Mouse (Mus musculus) limb, embryonic 15.5 days (tissue): ENCODE data around the gene Col10a1. TPM values are rescaled to one million over a fixed set of nuclear protein-coding genes. Genes with fewer than 3 reads are reported as not detected.
"Not testable (repeated sequence)": the region's sequence is repeated elsewhere in the genome, so short reads cannot be mapped to it uniquely, and the experiment has no call there.

Experiments used
- ATAC-seq: fragments of 200-750 bp; cut with Nextera tagmentation; 2 replicates; pipeline ENCODE4 v1.8.0; 2017; ENCODE audit warnings: low read depth, moderate TSS enrichment; ENCODE audit not compliant: insufficient number of reproducible peaks, low FRiP score, low TSS enrichment
- H3K27ac ChIP-seq: fragments of 300-500 bp; sonication (generic); 2 replicates; pipeline ENCODE4 v1.5.1; 2015; ENCODE audit warnings: moderate library complexity, mild to moderate bottlenecking, inconsistent platforms
- H3K27me3 ChIP-seq: fragments of 300-500 bp; sonication (generic); 2 replicates; pipeline ENCODE4 v1.6.1; 2015; ENCODE audit warnings: inconsistent platforms
- H3K36me3 ChIP-seq: fragments of 300-500 bp; sonication (generic); 2 replicates; pipeline ENCODE4 v1.6.1; 2015; ENCODE audit warnings: inconsistent platforms
- H3K4me1 ChIP-seq: fragments of 300-500 bp; sonication (generic); 2 replicates; pipeline ENCODE4 v1.6.1; 2015; ENCODE audit warnings: inconsistent platforms
- H3K4me2 ChIP-seq: fragments of 300-500 bp; sonication (generic); 2 replicates; pipeline ENCODE4 v1.6.1; 2015; ENCODE audit warnings: mild to moderate bottlenecking, inconsistent platforms
- H3K4me3 ChIP-seq: fragments of 300-500 bp; sonication (generic); 2 replicates; pipeline ENCODE4 v1.5.1; 2015; ENCODE audit warnings: mild to moderate bottlenecking, inconsistent platforms
- H3K9ac ChIP-seq: fragments of 300-500 bp; sonication (generic); 2 replicates; pipeline ENCODE4 v1.6.1; 2015; ENCODE audit warnings: inconsistent platforms
- H3K9me3 ChIP-seq: fragments of 300-500 bp; sonication (generic); 2 replicates; pipeline ENCODE4 v1.6.1; 2016; ENCODE audit warnings: inconsistent platforms
- WGBS: fragments of 180-500 bp; shearing (Covaris S2); methylation state at CpG from one replicate; pipeline ENCODE4 v1.1.7; 2015; 5-methylcytosine and 5-hydroxymethylcytosine counted together
- polyA plus RNA-seq: library from polyadenylated mRNA; unstranded; fragments of >200 nt; fragmentation: Nextera tagmentation; extraction: Ambion mirVana; gene quantifications from 2 replicates; pipeline ENCODE4 v1.2.1, GENCODE M21; 2015

The Col10a1 gene
- 34.8 and 45.2 TPM in 2 replicates for polyA plus RNA-seq

GRCm38 (mm10) chr10:34389681-34390080 is at the start of gene Col10a1:
Gene Col10a1 (plus strand): TSS chr10:34389981.
- Histone ChIP-seq H3K4me2 (no peak within 1 kb of the TSS), H3K27ac (no peak within 1 kb of the TSS), H3K4me1 (peaks cover 3% of the 10 kb centered on the region; the same call in 1 of the 2 replicates), H3K36me3 (peaks cover 5% of the 10 kb centered on the region; the same call in 1 of the 2 replicates), H3K9me3 (no peaks in the 10 kb centered on the region), H3K4me3 (no peak within 1 kb of the TSS), H3K9ac (no peak within 1 kb of the TSS), H3K27me3 (no peaks in the 10 kb centered on the region)
- no peak for ATAC-seq
- WGBS: 53% methylated on average over 8 of the region's 8 CpGs

- WGBS: 56% methylated on average over 6 of the region's 6 CpGs
- no peak overlapping the region for H3K27ac ChIP-seq
Measured at GRCm38 (mm10) chr10:34341014-34341413, 48.8 kb upstream of the Col10a1 start.

GRCm38 (mm10) chr10:34341886-34342285 is 47.9 kb upstream of the Col10a1 start:
- Histone ChIP-seq H3K9ac (no peak overlapping the region), H3K36me3 (no peaks in the 10 kb centered on the region), H3K27ac (no peak overlapping the region), H3K4me3 (no peak overlapping the region), H3K4me2 (no peak overlapping the region), H3K27me3 (no peaks in the 10 kb centered on the region), H3K9me3 (no peaks in the 10 kb centered on the region), H3K4me1 (no peaks in the 10 kb centered on the region)
- ATAC-seq: no peak
- 40% methylated on average over 1 of the region's 1 CpGs for WGBS

More at GRCm38 (mm10) chr10:34341014-34341413, 48.8 kb upstream of the Col10a1 start:
- Histone ChIP-seq H3K9me3 (no peaks in the 10 kb centered on the region), H3K27me3 (no peaks in the 10 kb centered on the region), H3K36me3 (no peaks in the 10 kb centered on the region), H3K4me2 (no peak overlapping the region), H3K4me1 (no peaks in the 10 kb centered on the region), H3K9ac (no peak overlapping the region), H3K4me3 (no peak overlapping the region)
- no peak for ATAC-seq

GRCm38 (mm10) chr10:34352166-34352565 is 37.6 kb upstream of the Col10a1 start:
- 61% methylated on average over 4 of the region's 4 CpGs for WGBS
- no peak for ATAC-seq
- no peaks in the 10 kb centered on the region for H3K36me3 ChIP-seq
- H3K4me2 ChIP-seq: no peak overlapping the region
- H3K9ac ChIP-seq: no peak overlapping the region
- H3K4me3 ChIP-seq: no peak overlapping the region
- H3K4me1 ChIP-seq: no peaks in the 10 kb centered on the region
- no peaks in the 10 kb centered on the region for H3K9me3 ChIP-seq
- no peaks in the 10 kb centered on the region for H3K27me3 ChIP-seq
- H3K27ac ChIP-seq: no peak overlapping the region

GRCm38 (mm10) chr10:34358263-34358662 is 31.5 kb upstream of the Col10a1 start:
- Histone ChIP-seq H3K27me3 (no peaks in the 10 kb centered on the region), H3K9ac (no peak overlapping the region), H3K4me3 (no peak overlapping the region), H3K36me3 (no peaks in the 10 kb centered on the region), H3K9me3 (no peaks in the 10 kb centered on the region), H3K4me2 (no peak overlapping the region), H3K27ac (no peak overlapping the region), H3K4me1 (no peaks in the 10 kb centered on the region)
- WGBS: 79% methylated on average over 3 of the region's 3 CpGs
- ATAC-seq: no peak

DNA sequence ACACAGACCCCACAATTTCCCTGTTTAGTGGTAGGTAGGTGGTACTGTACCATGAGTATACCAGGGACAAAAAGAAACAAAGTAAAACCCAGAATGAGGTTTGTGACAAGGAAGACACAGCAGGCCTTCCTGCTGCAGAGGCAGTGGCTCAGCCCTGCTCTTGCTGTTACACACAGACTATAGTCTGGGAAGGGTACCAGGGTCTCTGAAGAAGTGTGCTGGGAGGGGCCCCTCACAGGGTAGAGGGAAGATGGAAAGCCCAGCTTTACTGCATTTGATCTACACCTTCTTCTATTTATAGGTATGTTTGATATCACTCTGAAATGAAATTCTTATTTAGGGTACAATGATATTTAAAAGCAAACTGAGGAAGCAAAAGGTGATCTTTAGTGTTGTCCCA is 26.0 kb upstream of the Col10a1 start:
- Histone ChIP-seq H3K9me3 (no peaks in the 10 kb centered on the region), H3K4me2 (no peak overlapping the region)
- no peak for ATAC-seq

GRCm38 (mm10) chr10:34368138-34368537 is 21.6 kb upstream of the Col10a1 start:
- WGBS: 69% methylated on average over 5 of the region's 5 CpGs
- ATAC-seq: no peak
- no peaks in the 10 kb centered on the region for H3K36me3 ChIP-seq
- no peak overlapping the region for H3K9ac ChIP-seq
- H3K9me3 ChIP-seq: no peaks in the 10 kb centered on the region
- H3K4me2 ChIP-seq: no peak overlapping the region
- H3K4me3 ChIP-seq: no peak overlapping the region
- no peaks in the 10 kb centered on the region for H3K4me1 ChIP-seq
- H3K27me3 ChIP-seq: no peaks in the 10 kb centered on the region
- no peak overlapping the region for H3K27ac ChIP-seq

More for the DNA sequence above, 26.0 kb upstream of the Col10a1 start:
- Histone ChIP-seq H3K36me3 (no peaks in the 10 kb centered on the region), H3K9ac (no peak overlapping the region), H3K27me3 (no peaks in the 10 kb centered on the region), H3K4me1 (no peaks in the 10 kb centered on the region), H3K27ac (no peak overlapping the region), H3K4me3 (no peak overlapping the region)

DNA sequence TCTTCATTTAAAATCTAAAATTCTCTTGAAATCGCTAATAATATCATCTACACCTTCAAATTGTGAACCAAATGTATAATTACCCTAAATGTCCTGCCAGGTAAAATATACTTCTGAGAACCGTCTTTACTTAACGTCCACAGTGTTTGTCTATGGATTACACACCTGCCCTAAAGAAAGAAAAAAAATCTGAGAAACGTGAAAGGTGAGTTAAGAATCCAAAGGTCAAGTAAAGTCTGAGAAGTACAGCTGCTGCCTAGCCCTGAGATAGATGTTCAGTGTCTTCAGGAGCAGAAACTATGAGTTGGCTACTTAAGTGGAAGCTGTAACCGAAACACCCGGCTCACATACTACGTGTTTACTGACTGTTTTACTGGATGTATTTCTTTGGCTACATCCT is 16.4 kb upstream of the Col10a1 start:
- WGBS: 76% methylated on average over 7 of the region's 7 CpGs
- H3K27ac ChIP-seq: no peak overlapping the region
- ATAC-seq: no peak
- no peaks in the 10 kb centered on the region for H3K36me3 ChIP-seq
- H3K4me2 ChIP-seq: no peak overlapping the region
- no peaks in the 10 kb centered on the region for H3K9me3 ChIP-seq
- no peaks in the 10 kb centered on the region for H3K4me1 ChIP-seq
- H3K27me3 ChIP-seq: no peaks in the 10 kb centered on the region
- no peak overlapping the region for H3K9ac ChIP-seq
- no peak overlapping the region for H3K4me3 ChIP-seq

- H3K4me3 ChIP-seq: no peak overlapping the region
- no peaks in the 10 kb centered on the region for H3K9me3 ChIP-seq
- H3K9ac ChIP-seq: no peak overlapping the region
- H3K4me2 ChIP-seq: no peak overlapping the region
- no peak for ATAC-seq
- WGBS: 71% methylated on average over 5 of the region's 5 CpGs
- H3K36me3 ChIP-seq: no peaks in the 10 kb centered on the region
- no peaks in the 10 kb centered on the region for H3K27me3 ChIP-seq
- H3K27ac ChIP-seq: no peak overlapping the region
- peaks cover 3% of the 10 kb centered on the region; the same call in 1 of the 2 replicates for H3K4me1 ChIP-seq
Measured at GRCm38 (mm10) chr10:34385636-34386035, 4.1 kb upstream of the Col10a1 start.

DNA sequence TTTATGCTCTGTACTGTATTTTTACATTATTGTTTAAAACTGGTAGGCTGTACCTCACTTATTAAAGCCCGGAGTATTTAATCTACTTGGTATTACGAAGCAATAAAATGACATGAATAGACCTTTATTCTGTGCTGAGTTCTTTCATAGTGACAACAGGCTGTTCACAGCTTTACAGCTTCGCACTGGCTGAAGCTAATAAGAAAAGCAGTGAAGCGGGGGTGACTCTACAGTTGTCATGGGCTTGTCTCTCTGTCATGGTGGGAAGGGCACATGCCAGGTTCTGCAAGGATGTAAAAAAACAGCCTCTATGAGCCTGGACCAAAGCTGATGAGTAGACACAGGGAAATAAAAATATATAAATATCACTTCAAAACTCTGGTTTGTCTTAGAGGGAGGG is 7.2 kb downstream of the Col10a1 start:
- H3K9ac ChIP-seq: no peak overlapping the region
- H3K4me3 ChIP-seq: no peak overlapping the region
- 74% methylated on average over 4 of the region's 4 CpGs for WGBS
- H3K27me3 ChIP-seq: no peaks in the 10 kb centered on the region
- H3K27ac ChIP-seq: no peak overlapping the region
- H3K36me3 ChIP-seq: peaks cover 20% of the 10 kb centered on the region; the same call in 1 of the 2 replicates
- H3K4me1 ChIP-seq: no peaks in the 10 kb centered on the region
- H3K4me2 ChIP-seq: no peak overlapping the region
- no peak for ATAC-seq
- no peaks in the 10 kb centered on the region for H3K9me3 ChIP-seq

- Histone ChIP-seq H3K9ac (no peak overlapping the region), H3K4me1 (no peaks in the 10 kb centered on the region), H3K36me3 (peaks cover 30% of the 10 kb centered on the region), H3K27ac (no peak overlapping the region), H3K4me2 (no peak overlapping the region), H3K4me3 (no peak overlapping the region), H3K9me3 (no peaks in the 10 kb centered on the region), H3K27me3 (no peaks in the 10 kb centered on the region)
- no peak for ATAC-seq
Measured at GRCm38 (mm10) chr10:34399267-34399666, 9.5 kb downstream of the Col10a1 start.

GRCm38 (mm10) chr10:34418204-34418756 is 28.5 kb downstream of the Col10a1 start, which contains the start of gene Nt5dc1:
Gene Nt5dc1 (minus strand): TSS chr10:34418552.
- WGBS: under 1% methylated on average over 49 of the region's 49 CpGs
- Histone ChIP-seq H3K9me3 (no peaks in the 10 kb centered on the region), H3K27me3 (no peaks in the 10 kb centered on the region), H3K4me1 (peaks cover 13% of the 10 kb centered on the region), H3K9ac (peak within 1 kb of the TSS; percentile 74), H3K36me3 (no peaks in the 10 kb centered on the region), H3K27ac (peak within 1 kb of the TSS; percentile 88), H3K4me3 (peak within 1 kb of the TSS; percentile 77), H3K4me2 (peak within 1 kb of the TSS; percentile 59)
- ATAC-seq: peak; percentile 97

- not testable (repeated sequence) for H3K9ac ChIP-seq, H3K27me3 ChIP-seq, H3K9me3 ChIP-seq, H3K36me3 ChIP-seq
- WGBS: 74% methylated on average over 4 of the region's 4 CpGs
- ATAC-seq: peak; percentile 38; the same call in 1 of the 2 replicates
- H3K4me1 ChIP-seq: peaks cover 13% of the 10 kb centered on the region
- peak overlapping the region; percentile 59 for H3K4me2 ChIP-seq
- H3K27ac ChIP-seq: 0 out of 2 replicates have a peak overlapping the region, but pooled peaks have one; percentile 59
- peak overlapping the region; percentile 77 for H3K4me3 ChIP-seq
Measured at GRCm38 (mm10) chr10:34418794-34419193, 29.0 kb downstream of the Col10a1 start.
